5 mouse cellular contexts compared by ENCODE assay signal in genomic region chr3:24151086-24151815, GRCm38 (mm10).
A peak's percentile ranks its signal among the peaks of the same experiment; 100 is the strongest.
DNase-seq lines count a peak whose midpoint lies in the region.
"Not testable (repeated sequence)": the region's sequence is repeated elsewhere in the genome, so short reads cannot be mapped to it uniquely, and the experiment has no call there.

No protein-coding gene starts in this region.

- DNase-seq in ES-CJ7 (ENCODE audit: low read depth, low spot score) (peak; percentile 83), R1 (ENCODE audit: low read depth, low spot score) (peak; percentile 92), ZHBTc4 (ENCODE audit: low read depth, low spot score) (peak; percentile 64)
- DNase-seq in cerebellum, adult 11-12 months, result peak; percentile 4
- peak; percentile 0 for DNase-seq in left cerebral cortex, postnatal 4 days

- intact Hi-C loops in left cerebral cortex, postnatal 4 days (cut with DNase I), result not testable (repeated sequence)

Comparison
In these comparisons a context has a peak if more than half of its experiments do, and no peak if none do; other contexts are left out.
1. Peak in every context shown above with its lines: DNase-seq.
2. DNase-seq: peak in every context shown above with its lines; median percentile 92 in R1; 83 in ES-CJ7; 64 in ZHBTc4; 4 in cerebellum, adult 11-12 months; 0 in left cerebral cortex, postnatal 4 days.